Mouse (Mus musculus) cortical plate, adult 2 months (tissue): Measurements from ENCODE around the gene 4930556J24Rik.

ENCODE experiments used
- CTCF ChIP-seq: fragments of 200-500 bp; IDR thresholded peaks from 2 replicates; pipeline ENCODE4 v1.5.1; 2011; ENCODE audit warnings: mild to moderate bottlenecking, control low read depth, low read length; ENCODE audit not compliant: insufficient read depth; ENCODE audit errors: extremely low read depth
- POLR2A ChIP-seq: fragments of 200-500 bp; IDR thresholded peaks from 2 replicates; pipeline ENCODE4 v1.6.1; 2011; ENCODE audit warnings: mild to moderate bottlenecking, low read length, control low read depth; ENCODE audit not compliant: insufficient read depth; ENCODE audit errors: extremely low read depth

- TF ChIP-seq CTCF (no peak), POLR2A (no peak)
Measured at GRCm38 (mm10) chr11:3995511-3995910, 18.9 kb upstream of the 4930556J24Rik start.
